Mouse (Mus musculus) E14TG2a.4 (cell line): ENCODE results near the gene Syne1.

ENCODE experiments used
- H3K27me3 ChIP-seq: 2 replicates; pipeline ENCODE4 v1.6.1; 2014; ENCODE audit warnings: low read length, control low read depth; ENCODE audit not compliant: insufficient read depth
- H3K36me3 ChIP-seq: 2 replicates; pipeline ENCODE4 v1.6.1; 2014; ENCODE audit warnings: low read length, control low read depth; ENCODE audit not compliant: insufficient read depth
- H3K4me1 ChIP-seq: replicated peaks from 2 replicates; pipeline ENCODE4 v1.6.1; 2014; ENCODE audit warnings: low read depth, low read length, control low read depth
- H3K4me3 ChIP-seq: replicated peaks from 2 replicates; pipeline ENCODE4 v1.5.1; 2014; ENCODE audit warnings: mild to moderate bottlenecking, low read length
- H3K9me3 ChIP-seq: 2 replicates; pipeline ENCODE4 v1.6.1; 2014; ENCODE audit warnings: low read length, control low read depth
- CTCF ChIP-seq: conservative IDR thresholded peaks from 2 replicates; pipeline ENCODE4 v1.5.1; 2014; ENCODE audit warnings: low read length
- NANOG ChIP-seq: IDR thresholded peaks from 2 replicates; pipeline ENCODE4 v1.6.1; 2014; ENCODE audit warnings: borderline replicate concordance, low read length, mixed read lengths
- POU5F1 ChIP-seq: IDR thresholded peaks from 2 replicates; pipeline ENCODE4 v1.6.1; 2014; ENCODE audit warnings: low read length, borderline replicate concordance

The Syne1 gene

GRCm38 (mm10) chr10:5480097-5480496, 71.2 kb downstream of the Syne1 start:
- no peaks in the 10 kb centered on the region for H3K9me3 ChIP-seq
- H3K4me1 ChIP-seq, result no peaks in the 10 kb centered on the region
- no peak overlapping the region for H3K4me3 ChIP-seq
- TF ChIP-seq CTCF (peak; percentile 65), POU5F1 (no peak)
- H3K27me3 ChIP-seq, result no peaks in the 10 kb centered on the region
- no peaks in the 10 kb centered on the region for H3K36me3 ChIP-seq

GRCm38 (mm10) chr10:5468638-5469037, 82.6 kb downstream of the Syne1 start:
- peaks cover 12% of the 10 kb centered on the region for H3K9me3 ChIP-seq

GRCm38 (mm10) chr10:5453830-5454229, 97.5 kb downstream of the Syne1 start:
- no peak for TF ChIP-seq POU5F1
- no peak for TF ChIP-seq CTCF
- TF ChIP-seq NANOG, result no peak
- H3K9me3 ChIP-seq, result no peaks in the 10 kb centered on the region
- H3K4me3 ChIP-seq, result no peak overlapping the region
- H3K4me1 ChIP-seq, result no peaks in the 10 kb centered on the region
- no peaks in the 10 kb centered on the region for H3K27me3 ChIP-seq
- H3K36me3 ChIP-seq, result no peaks in the 10 kb centered on the region

More at GRCm38 (mm10) chr10:5468638-5469037, 82.6 kb downstream of the Syne1 start:
- Histone ChIP-seq H3K36me3 (no peaks in the 10 kb centered on the region), H3K27me3 (no peaks in the 10 kb centered on the region), H3K4me1 (no peaks in the 10 kb centered on the region), H3K4me3 (no peak overlapping the region)
- no peak for TF ChIP-seq POU5F1
- TF ChIP-seq NANOG, result no peak
- no peak for TF ChIP-seq CTCF

GRCm38 (mm10) chr10:5449944-5450343, 101.3 kb downstream of the Syne1 start:
- Histone ChIP-seq H3K4me1 (no peaks in the 10 kb centered on the region), H3K4me3 (no peak overlapping the region), H3K9me3 (no peaks in the 10 kb centered on the region), H3K36me3 (no peaks in the 10 kb centered on the region), H3K27me3 (no peaks in the 10 kb centered on the region)
- TF ChIP-seq POU5F1 (no peak), NANOG (no peak), CTCF (no peak)

GRCm38 (mm10) chr10:5447950-5448716, 103.1 kb downstream of the Syne1 start:
- no peak for TF ChIP-seq NANOG
- TF ChIP-seq POU5F1, result no peak
- TF ChIP-seq CTCF, result no peak
- Histone ChIP-seq H3K4me1 (no peaks in the 10 kb centered on the region), H3K9me3 (no peaks in the 10 kb centered on the region), H3K4me3 (no peak overlapping the region), H3K36me3 (no peaks in the 10 kb centered on the region), H3K27me3 (no peaks in the 10 kb centered on the region)

DNA sequence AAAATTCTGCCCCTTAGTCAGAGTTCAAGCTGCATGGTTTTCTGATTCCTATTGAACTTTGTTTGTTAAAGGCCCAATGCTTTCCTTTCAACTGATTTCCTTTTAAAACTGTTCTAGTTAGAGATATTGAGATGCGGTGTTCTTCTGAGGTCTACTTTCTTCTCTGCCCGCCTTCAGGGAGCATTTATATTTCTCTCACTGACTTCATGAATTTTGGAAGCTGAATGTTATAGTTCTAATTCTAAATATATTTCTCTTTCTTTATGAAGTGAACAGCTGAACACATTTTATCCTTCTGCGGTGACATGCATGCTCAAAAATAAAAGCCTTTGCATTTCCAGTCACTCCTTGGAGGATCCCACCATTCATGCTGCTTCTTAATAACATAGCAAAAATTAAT, 106.0 kb downstream of the Syne1 start:
- Histone ChIP-seq H3K27me3 (no peaks in the 10 kb centered on the region), H3K4me3 (no peak overlapping the region), H3K36me3 (no peaks in the 10 kb centered on the region), H3K4me1 (no peaks in the 10 kb centered on the region), H3K9me3 (no peaks in the 10 kb centered on the region)
- no peak for TF ChIP-seq NANOG
- no peak for TF ChIP-seq CTCF
- TF ChIP-seq POU5F1, result no peak

- H3K4me1 ChIP-seq, result no peaks in the 10 kb centered on the region
- no peak overlapping the region for H3K4me3 ChIP-seq
- H3K9me3 ChIP-seq, result no peaks in the 10 kb centered on the region
- H3K36me3 ChIP-seq, result no peaks in the 10 kb centered on the region
- TF ChIP-seq CTCF (no peak), NANOG (no peak), POU5F1 (no peak)
- no peaks in the 10 kb centered on the region for H3K27me3 ChIP-seq
These were observed 108.3 kb downstream of the Syne1 start for GRCm38 (mm10) chr10:5443020-5443419.

DNA sequence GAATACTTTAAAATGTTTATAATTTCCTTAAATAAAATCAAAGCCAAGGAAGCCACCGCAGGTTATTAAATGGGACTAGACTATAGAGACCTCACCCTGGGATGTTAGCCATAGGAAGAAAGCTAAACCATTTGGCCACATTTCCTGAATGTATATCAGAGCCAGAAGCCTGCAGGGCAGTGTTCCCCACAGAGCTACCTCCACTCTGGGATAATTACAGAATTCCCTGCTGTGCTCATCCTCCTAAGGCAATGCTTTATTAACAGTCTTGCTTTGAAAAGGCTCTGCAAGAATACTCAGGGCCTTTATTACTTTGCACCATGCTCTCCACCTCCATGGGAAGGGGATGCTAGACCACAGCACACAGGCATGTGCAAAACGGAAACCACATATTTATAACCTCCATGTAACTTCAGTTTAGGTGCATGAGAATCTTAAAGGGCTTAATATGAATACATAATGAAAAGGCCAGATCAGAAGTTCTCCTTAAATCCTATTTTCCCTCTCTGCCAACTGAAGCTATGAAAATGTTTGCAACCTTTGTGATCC, 111.4 kb downstream of the Syne1 start:
- no peaks in the 10 kb centered on the region for H3K4me1 ChIP-seq
- no peak overlapping the region for H3K4me3 ChIP-seq
- no peaks in the 10 kb centered on the region for H3K27me3 ChIP-seq
- H3K36me3 ChIP-seq, result no peaks in the 10 kb centered on the region
- TF ChIP-seq POU5F1 (no peak), CTCF (no peak), NANOG (no peak)
- no peaks in the 10 kb centered on the region for H3K9me3 ChIP-seq

- Histone ChIP-seq H3K36me3 (no peaks in the 10 kb centered on the region), H3K4me1 (no peaks in the 10 kb centered on the region), H3K4me3 (no peak overlapping the region), H3K27me3 (no peaks in the 10 kb centered on the region), H3K9me3 (no peaks in the 10 kb centered on the region)
- TF ChIP-seq POU5F1 (no peak), NANOG (no peak), CTCF (no peak)
These were observed 113.5 kb downstream of the Syne1 start for GRCm38 (mm10) chr10:5437766-5438165.
